Mouse (Mus musculus): ENCODE measurements around the gene Clybl.

DNA sequence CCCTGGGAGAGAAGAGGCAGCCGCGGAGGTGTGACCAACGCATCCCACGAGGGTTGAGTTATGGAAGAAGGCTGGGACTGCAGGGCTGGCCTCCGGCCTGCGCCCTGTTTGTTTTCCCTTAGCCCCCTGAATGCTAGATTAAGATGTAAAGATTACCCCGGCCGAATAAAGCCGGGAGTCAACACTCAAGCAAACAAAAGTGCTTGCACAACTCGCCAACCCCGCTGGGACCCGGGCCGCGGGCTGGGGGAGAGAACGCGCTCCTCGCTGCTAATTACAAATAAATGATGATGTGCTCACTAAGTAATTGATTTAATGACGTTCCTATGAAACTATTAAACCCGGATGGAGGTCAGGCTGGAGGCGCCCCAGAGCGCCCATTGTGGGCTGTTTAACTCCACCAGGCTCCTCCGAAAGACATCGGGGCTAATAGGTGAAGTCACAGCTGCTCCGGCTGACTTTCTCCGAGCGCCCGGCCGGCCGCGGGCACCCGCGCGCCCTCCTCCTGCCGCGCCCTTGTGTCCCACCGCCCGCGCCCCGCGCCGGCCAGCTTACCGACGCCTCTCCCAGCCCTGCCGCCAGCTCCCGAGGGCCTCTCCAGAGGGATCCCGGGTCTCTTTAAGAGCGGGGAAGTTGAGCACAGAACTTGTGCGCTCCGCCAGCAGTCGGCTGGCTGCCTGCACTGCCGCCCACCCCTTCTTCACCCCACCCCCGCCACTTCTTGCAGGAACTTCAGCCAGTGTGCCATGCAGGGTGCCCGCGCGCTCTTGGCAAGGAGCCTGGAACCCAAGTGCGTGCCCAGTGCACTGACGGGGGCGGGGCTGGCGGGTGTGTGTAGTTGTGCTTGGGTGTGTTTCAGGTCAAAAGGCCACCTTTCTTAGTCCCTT, 269.2 kb downstream of the Clybl start, which contains the start of gene Gm5089:
- TF ChIP-seq GATA1 (IDR thresholded peaks at IDR 0.05; ENCODE audit: low read length) (no peak), TAL1 (IDR thresholded peaks at IDR 0.05; ENCODE audit: low read length) (no peak)

Measured in erythroblast, embryonic 14.5 days (primary cell).